ENCODE assay signal across 8 mouse cellular contexts in genomic region chr12:77237950-77238530, GRCm38 (mm10). TPM values are rescaled to one million over a fixed set of nuclear protein-coding genes. Genes with fewer than 3 reads are reported as not detected.
A peak's percentile ranks its signal among the peaks of the same experiment; 100 is the strongest.
DNase-seq lines count a peak whose midpoint lies in the region; ATAC-seq and TF ChIP-seq lines count a peak whose summit lies in the region.

Gene Fut8, plus strand, starts transcription at chr12:77238125.

- DNase-seq in G1E (ENCODE audit: low spot score): peak; percentile 100
- DNase-seq in cerebellum, adult 18-20 months: peak; percentile 91 to 96
- DNase-seq in forebrain, postnatal 0 days: peak; percentile 86
- DNase-seq in layer of hippocampus, adult 9-10 months (ENCODE audit: low spot score): peak; percentile 79
- peak; percentile 80 for DNase-seq in ovary, postnatal 10 days (ENCODE audit: low spot score)
- peak; percentile 77 to 78 for DNase-seq in thymus, postnatal 10 days (ENCODE audit: low spot score in 2 of 2)

- peak within 1 kb of the TSS; percentile 98 for H3K27ac ChIP-seq in forebrain, postnatal 0 days (ENCODE audit: low read depth, low read length)
- peak within 1 kb of the TSS; percentile 93 for H3K27ac ChIP-seq in lung, embryonic 16.5 days (ENCODE audit: low read length)

- TF ChIP-seq CTCF in G1E (IDR thresholded peaks at IDR 0.05; ENCODE audit: low read depth, low read length): no peak
- TF ChIP-seq CTCF in forebrain, postnatal 0 days (IDR thresholded peaks at IDR 0.05; ENCODE audit: low read depth): no peak

- H3K36me3 ChIP-seq in G1E (replicated peaks): peaks cover 8% of the 10 kb centered on the region
- H3K36me3 ChIP-seq in forebrain, postnatal 0 days (ENCODE audit: insufficient read depth): no peaks in the 10 kb centered on the region
- H3K36me3 ChIP-seq in lung, embryonic 16.5 days (ENCODE audit: control insufficient read depth, insufficient read depth, low read length): no peaks in the 10 kb centered on the region

- peaks cover 43% of the 10 kb centered on the region for H3K4me1 ChIP-seq in G1E (ENCODE audit: insufficient read depth, low read depth, low read length)
- H3K4me1 ChIP-seq in forebrain, postnatal 0 days (ENCODE audit: insufficient read depth): 0 out of 2 replicates have a peak, but pooled peaks cover 3% of the 10 kb centered on the region
- peaks cover 4% of the 10 kb centered on the region; the same call in 1 of the 2 replicates for H3K4me1 ChIP-seq in lung, embryonic 16.5 days (replicated peaks; ENCODE audit: control insufficient read depth, insufficient read depth, low read length)

- H3K9ac ChIP-seq in forebrain, postnatal 0 days: peak within 1 kb of the TSS; percentile 90
- peak within 1 kb of the TSS; percentile 89 for H3K9ac ChIP-seq in lung, embryonic 16.5 days (ENCODE audit: low read length)

- H3K4me2 ChIP-seq in forebrain, postnatal 0 days (ENCODE audit: low read depth): peak within 1 kb of the TSS; percentile 78
- H3K4me2 ChIP-seq in lung, embryonic 16.5 days (ENCODE audit: low read depth, low read length): peak within 1 kb of the TSS; percentile 97

- peak; percentile 78 for ATAC-seq in G1E (ENCODE audit: extremely low read depth, insufficient number of reproducible peaks, low FRiP score, poor library complexity, severe bottlenecking)
- peak; percentile 75 for ATAC-seq in forebrain, postnatal 0 days
- ATAC-seq in hematopoietic stem cell, adult 5-6 weeks (replicated peaks in 1 of 2; ENCODE audit: insufficient read depth in 1 of 2, low FRiP score in 2 of 2, low TSS enrichment in 1 of 2, low read depth in 1 of 2, poor library complexity in 2 of 2, severe bottlenecking in 2 of 2): peak; percentile 77 to 80
- ATAC-seq in lung, embryonic 16.5 days (ENCODE audit: low read depth): peak; percentile 85

- no peaks in the 10 kb centered on the region for H3K27me3 ChIP-seq in G1E (ENCODE audit: insufficient read depth, low read length)
- H3K27me3 ChIP-seq in forebrain, postnatal 0 days (ENCODE audit: insufficient read depth, low read length): no peaks in the 10 kb centered on the region
- no peaks in the 10 kb centered on the region for H3K27me3 ChIP-seq in lung, embryonic 16.5 days (ENCODE audit: control insufficient read depth, insufficient read depth, low read depth, low read length)

- peak within 1 kb of the TSS; percentile 75 for H3K4me3 ChIP-seq in G1E (ENCODE audit: low read depth, low read length)
- H3K4me3 ChIP-seq in forebrain, postnatal 0 days (ENCODE audit: low read depth, low read length): peak within 1 kb of the TSS; percentile 95
- H3K4me3 ChIP-seq in lung, embryonic 16.5 days (ENCODE audit: low read length): peak within 1 kb of the TSS; percentile 91

- no peaks in the 10 kb centered on the region for H3K9me3 ChIP-seq in G1E (replicated peaks)
- no peaks in the 10 kb centered on the region for H3K9me3 ChIP-seq in forebrain, postnatal 0 days (ENCODE audit: low read length)
- no peaks in the 10 kb centered on the region for H3K9me3 ChIP-seq in lung, embryonic 16.5 days (ENCODE audit: control insufficient read depth, low read length)

- WGBS in forebrain, postnatal 0 days: under 1% methylated on average over 46 of the region's 46 CpGs
- under 1% methylated on average over 46 of the region's 46 CpGs for WGBS in lung, embryonic 16.5 days

RNA-seq across cellular contexts. Expression of gene Fut8, which starts in this region (rescaled TPM):
- total RNA-seq in G1E (2014; fragmentation: Nextera tagmentation) (410 and 447 TPM in 2 replicates), G1E (2017) (227 and 251 TPM in 2 replicates)
- 28.8 and 35.8 TPM in 2 replicates for polyA plus RNA-seq in G1E (2012)
- total RNA-seq in forebrain, postnatal 0 days (2014; rRNA removed): 50.2 and 67.0 TPM in 2 replicates
- polyA plus RNA-seq in forebrain, postnatal 0 days (2015; fragmentation: Nextera tagmentation; extraction: Ambion mirVana): 47.7 and 63.0 TPM in 2 replicates
- total RNA-seq in hematopoietic stem cell, adult 5-6 weeks (2017): 165 and 176 TPM in 2 replicates
- 26.9 and 28.0 TPM in 2 replicates for polyA plus RNA-seq in lung, embryonic 16.5 days (2015; fragmentation: Nextera tagmentation; extraction: Ambion mirVana)

Comparison
In these comparisons a context has a peak if more than half of its experiments do, and no peak if none do; other contexts are left out.
1. Peak in every context shown above with its lines: DNase-seq, ATAC-seq, H3K4me3 ChIP-seq and H3K27ac ChIP-seq.